Mouse (Mus musculus) limb, embryonic 12.5 days (tissue): ENCODE measurements around the gene Dpyd. TPM values are rescaled to one million over a fixed set of nuclear protein-coding genes. Genes with fewer than 3 reads are reported as not detected.

Source experiments
- ATAC-seq: fragments of 200-750 bp; cut with Nextera tagmentation; 2 replicates; pipeline ENCODE4 v1.8.0; 2017; ENCODE audit warnings: low read depth, moderate TSS enrichment; ENCODE audit not compliant: insufficient number of reproducible peaks, insufficient read depth, low FRiP score, low TSS enrichment
- H3K27ac ChIP-seq: fragments of 300-500 bp; sonication (generic); 2 replicates; pipeline ENCODE4 v1.5.1; 2016; ENCODE audit warnings: mild to moderate bottlenecking, moderate library complexity
- H3K27me3 ChIP-seq: fragments of 300-500 bp; sonication (generic); 2 replicates; pipeline ENCODE4 v1.6.1; 2016; ENCODE audit warnings: mild to moderate bottlenecking, moderate library complexity
- H3K36me3 ChIP-seq: fragments of 300-500 bp; sonication (generic); 2 replicates; pipeline ENCODE4 v1.6.1; 2016; ENCODE audit warnings: mild to moderate bottlenecking, moderate library complexity
- H3K4me1 ChIP-seq: fragments of 300-500 bp; sonication (generic); replicated peaks from 2 replicates; pipeline ENCODE4 v1.6.1; 2016
- H3K4me2 ChIP-seq: fragments of 300-500 bp; sonication (generic); 2 replicates; pipeline ENCODE4 v1.6.1; 2016; ENCODE audit warnings: mild to moderate bottlenecking, moderate library complexity
- H3K4me3 ChIP-seq: fragments of 300-500 bp; sonication (generic); replicated peaks from 2 replicates; pipeline ENCODE4 v1.5.1; 2016; ENCODE audit warnings: mild to moderate bottlenecking
- H3K9ac ChIP-seq: fragments of 300-500 bp; sonication (generic); replicated peaks from 2 replicates; pipeline ENCODE4 v1.6.1; 2016; ENCODE audit warnings: mild to moderate bottlenecking, moderate library complexity
- H3K9me3 ChIP-seq: fragments of 300-500 bp; sonication (generic); 2 replicates; pipeline ENCODE4 v1.6.1; 2016; ENCODE audit warnings: mild to moderate bottlenecking, moderate library complexity
- WGBS: fragments of 180-500 bp; shearing (Covaris S2); methylation state at CpG from one replicate; pipeline ENCODE4 v1.1.7; 2016; 5-methylcytosine and 5-hydroxymethylcytosine counted together
- polyA plus RNA-seq: library from polyadenylated mRNA; unstranded; fragments of >200 nt; fragmentation: Nextera tagmentation; extraction: Ambion mirVana; gene quantifications from 2 replicates; pipeline ENCODE4 v1.2.1, GENCODE M21; 2016

Dpyd gene
- polyA plus RNA-seq, 1 experiment from 2014 or later, result 11.8 TPM

GRCm38 (mm10) chr3:118991312-118991711 lies 429.4 kb downstream of the Dpyd start:
- no peak overlapping the region for H3K4me2 ChIP-seq
- no peaks in the 10 kb centered on the region for H3K9me3 ChIP-seq
- H3K9ac ChIP-seq, result no peak overlapping the region
- no peaks in the 10 kb centered on the region for H3K27me3 ChIP-seq
- 89% methylated on average over 2 of the region's 2 CpGs for WGBS
- ATAC-seq, result no peak
- no peaks in the 10 kb centered on the region for H3K36me3 ChIP-seq
- no peak overlapping the region for H3K27ac ChIP-seq
- no peaks in the 10 kb centered on the region for H3K4me1 ChIP-seq
- H3K4me3 ChIP-seq, result no peak overlapping the region

- H3K4me3 ChIP-seq, result no peak overlapping the region
- WGBS, result 85% methylated on average over 4 of the region's 4 CpGs
- H3K36me3 ChIP-seq, result no peaks in the 10 kb centered on the region
- H3K27me3 ChIP-seq, result no peaks in the 10 kb centered on the region
- ATAC-seq, result no peak
- no peaks in the 10 kb centered on the region for H3K9me3 ChIP-seq
- no peaks in the 10 kb centered on the region for H3K4me1 ChIP-seq
- H3K27ac ChIP-seq, result no peak overlapping the region
- H3K4me2 ChIP-seq, result no peak overlapping the region
- H3K9ac ChIP-seq, result no peak overlapping the region
These were observed 429.9 kb downstream of the Dpyd start for GRCm38 (mm10) chr3:118991793-118992192.

GRCm38 (mm10) chr3:119021255-119021654 lies 459.3 kb downstream of the Dpyd start:
- no peak overlapping the region for H3K9ac ChIP-seq
- H3K36me3 ChIP-seq, result no peaks in the 10 kb centered on the region
- H3K9me3 ChIP-seq, result no peaks in the 10 kb centered on the region
- H3K4me1 ChIP-seq, result no peaks in the 10 kb centered on the region
- 59% methylated on average over 7 of the region's 7 CpGs for WGBS
- no peak for ATAC-seq
- no peak overlapping the region for H3K27ac ChIP-seq
- H3K4me2 ChIP-seq, result no peak overlapping the region
- H3K4me3 ChIP-seq, result no peak overlapping the region
- no peaks in the 10 kb centered on the region for H3K27me3 ChIP-seq

- H3K9ac ChIP-seq, result no peak overlapping the region
- no peaks in the 10 kb centered on the region for H3K9me3 ChIP-seq
- H3K4me2 ChIP-seq, result no peak overlapping the region
- no peaks in the 10 kb centered on the region for H3K36me3 ChIP-seq
- no peak overlapping the region for H3K4me3 ChIP-seq
- ATAC-seq, result no peak
- no peak overlapping the region for H3K27ac ChIP-seq
- H3K27me3 ChIP-seq, result no peaks in the 10 kb centered on the region
- 61% methylated on average over 1 of the region's 1 CpGs for WGBS
- no peaks in the 10 kb centered on the region for H3K4me1 ChIP-seq
These were observed 480.7 kb downstream of the Dpyd start for GRCm38 (mm10) chr3:119042611-119043010.

DNA sequence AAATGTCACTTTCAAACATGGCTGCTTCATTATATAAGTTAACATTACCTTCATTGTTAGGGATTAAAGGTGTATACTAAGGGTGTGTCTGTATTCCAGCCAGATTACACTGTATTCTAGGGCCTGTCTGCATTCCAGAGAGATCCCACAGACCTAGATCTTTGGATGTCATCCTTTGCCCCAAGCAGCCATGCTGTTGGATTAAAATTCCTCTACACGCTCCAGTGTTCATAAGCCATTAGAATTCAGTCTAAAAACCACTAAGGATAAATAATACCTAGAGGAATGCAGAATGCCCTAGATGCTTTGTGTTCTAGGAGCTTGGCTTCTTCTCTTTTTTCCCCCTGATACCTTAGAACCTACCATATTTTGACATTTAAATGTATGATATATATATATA lies 494.2 kb downstream of the Dpyd start:
- 90% methylated on average over 1 of the region's 1 CpGs for WGBS
- no peaks in the 10 kb centered on the region for H3K36me3 ChIP-seq
- ATAC-seq, result no peak

DNA sequence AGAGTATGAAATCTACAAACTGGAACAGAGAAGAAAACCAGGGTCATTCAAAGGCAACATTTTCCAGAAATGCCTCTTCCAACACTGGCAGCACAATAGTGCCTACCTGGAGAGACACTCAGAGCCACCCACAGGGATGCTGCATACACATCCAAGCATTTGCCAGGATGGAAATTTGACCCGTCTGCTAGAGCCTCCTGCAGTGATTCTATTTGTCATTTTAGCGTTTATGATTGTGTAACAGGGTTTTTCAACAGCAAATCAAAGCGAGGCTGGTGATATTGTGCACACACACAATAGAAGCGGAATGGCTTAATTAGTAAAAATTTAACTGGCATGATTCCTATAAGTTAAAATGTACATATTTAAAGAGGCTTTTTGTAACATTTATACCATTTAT lies 501.3 kb downstream of the Dpyd start:
- no peak overlapping the region for H3K9ac ChIP-seq
- 55% methylated on average over 4 of the region's 4 CpGs for WGBS
- no peak for ATAC-seq

More for the DNA sequence above, 494.2 kb downstream of the Dpyd start:
- Histone ChIP-seq H3K4me2 (no peak overlapping the region), H3K9me3 (no peaks in the 10 kb centered on the region), H3K4me3 (no peak overlapping the region), H3K9ac (no peak overlapping the region), H3K27ac (no peak overlapping the region), H3K27me3 (no peaks in the 10 kb centered on the region), H3K4me1 (no peaks in the 10 kb centered on the region)

GRCm38 (mm10) chr3:119063642-119064041 lies 501.7 kb downstream of the Dpyd start:
- Histone ChIP-seq H3K27ac (no peak overlapping the region), H3K4me3 (no peak overlapping the region), H3K36me3 (no peaks in the 10 kb centered on the region), H3K4me2 (no peak overlapping the region), H3K9me3 (no peaks in the 10 kb centered on the region), H3K27me3 (no peaks in the 10 kb centered on the region), H3K9ac (no peak overlapping the region), H3K4me1 (no peaks in the 10 kb centered on the region)
- ATAC-seq, result no peak
- WGBS, result 17% methylated on average over 1 of the region's 1 CpGs

More for the DNA sequence above, 501.3 kb downstream of the Dpyd start:
- Histone ChIP-seq H3K4me1 (no peaks in the 10 kb centered on the region), H3K9me3 (no peaks in the 10 kb centered on the region), H3K27me3 (no peaks in the 10 kb centered on the region), H3K4me2 (no peak overlapping the region), H3K27ac (no peak overlapping the region), H3K4me3 (no peak overlapping the region), H3K36me3 (no peaks in the 10 kb centered on the region)

- Histone ChIP-seq H3K4me3 (no peak overlapping the region), H3K4me2 (no peak overlapping the region), H3K4me1 (no peaks in the 10 kb centered on the region), H3K9me3 (no peaks in the 10 kb centered on the region), H3K27ac (no peak overlapping the region), H3K36me3 (no peaks in the 10 kb centered on the region), H3K27me3 (no peaks in the 10 kb centered on the region), H3K9ac (no peak overlapping the region)
- WGBS, result 86% methylated on average over 7 of the region's 7 CpGs
- ATAC-seq, result no peak
These were observed 502.8 kb downstream of the Dpyd start for GRCm38 (mm10) chr3:119064746-119065145.

GRCm38 (mm10) chr3:119067221-119067620 lies 505.3 kb downstream of the Dpyd start:
- 81% methylated on average over 9 of the region's 9 CpGs for WGBS
- H3K4me1 ChIP-seq, result no peaks in the 10 kb centered on the region
- H3K4me3 ChIP-seq, result no peak overlapping the region
- H3K36me3 ChIP-seq, result no peaks in the 10 kb centered on the region
- no peaks in the 10 kb centered on the region for H3K27me3 ChIP-seq
- H3K27ac ChIP-seq, result no peak overlapping the region
- H3K9ac ChIP-seq, result no peak overlapping the region
- ATAC-seq, result no peak
- H3K9me3 ChIP-seq, result no peaks in the 10 kb centered on the region
- no peak overlapping the region for H3K4me2 ChIP-seq

- WGBS, result 63% methylated on average over 1 of the region's 1 CpGs
- no peak for ATAC-seq
- Histone ChIP-seq H3K4me3 (no peak overlapping the region), H3K36me3 (no peaks in the 10 kb centered on the region), H3K9ac (no peak overlapping the region), H3K4me2 (no peak overlapping the region), H3K27me3 (no peaks in the 10 kb centered on the region), H3K27ac (no peak overlapping the region), H3K4me1 (no peaks in the 10 kb centered on the region), H3K9me3 (no peaks in the 10 kb centered on the region)
These were observed 524.7 kb downstream of the Dpyd start for GRCm38 (mm10) chr3:119086618-119087017.

DNA sequence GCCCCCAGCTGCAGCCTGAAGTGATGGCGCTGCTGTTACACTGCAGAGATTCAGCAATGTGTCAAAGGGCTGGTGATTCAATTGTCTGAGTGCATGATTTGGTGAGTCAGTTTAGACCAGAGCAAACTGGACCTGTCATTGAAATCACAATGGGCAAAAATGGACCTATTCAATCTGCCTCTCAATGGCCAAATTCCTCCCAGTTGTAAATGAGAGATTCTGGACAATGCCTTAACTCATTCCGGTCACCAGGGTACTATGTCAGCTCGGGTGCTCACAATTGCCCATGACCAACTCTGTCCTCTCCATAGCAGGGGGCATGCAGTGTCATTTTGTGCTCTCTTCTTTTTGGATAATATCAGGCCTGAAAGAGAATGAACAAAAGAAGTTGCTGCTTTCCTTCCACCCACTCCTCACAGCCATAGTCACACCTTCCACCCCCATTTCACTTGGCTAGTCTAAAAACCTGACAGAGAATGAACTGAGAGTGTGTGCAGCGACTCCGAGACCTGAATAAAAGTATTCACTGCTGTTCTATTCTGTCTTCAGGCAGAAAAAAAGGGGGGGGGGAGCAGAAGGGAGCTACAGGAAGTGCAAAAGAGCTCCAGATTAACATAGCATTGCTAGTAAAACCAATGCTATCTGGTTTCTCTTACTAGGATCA lies 533.4 kb downstream of the Dpyd start:
- H3K4me3 ChIP-seq, result no peak overlapping the region
- no peak overlapping the region for H3K9ac ChIP-seq
- H3K27me3 ChIP-seq, result no peaks in the 10 kb centered on the region
- ATAC-seq, result no peak
- 80% methylated on average over 5 of the region's 5 CpGs for WGBS
- H3K36me3 ChIP-seq, result no peaks in the 10 kb centered on the region
- no peak overlapping the region for H3K27ac ChIP-seq
- H3K4me2 ChIP-seq, result no peak overlapping the region
- no peaks in the 10 kb centered on the region for H3K4me1 ChIP-seq
- no peaks in the 10 kb centered on the region for H3K9me3 ChIP-seq

GRCm38 (mm10) chr3:119126003-119126402 lies 564.1 kb downstream of the Dpyd start:
- no peaks in the 10 kb centered on the region for H3K27me3 ChIP-seq

More at GRCm38 (mm10) chr3:119126003-119126402, 564.1 kb downstream of the Dpyd start:
- Histone ChIP-seq H3K4me2 (no peak overlapping the region), H3K9me3 (no peaks in the 10 kb centered on the region), H3K4me3 (no peak overlapping the region), H3K27ac (no peak overlapping the region), H3K9ac (no peak overlapping the region), H3K36me3 (no peaks in the 10 kb centered on the region), H3K4me1 (no peaks in the 10 kb centered on the region)
- WGBS, result 60% methylated on average over 2 of the region's 2 CpGs
- no peak for ATAC-seq
